Mouse (Mus musculus) lung, embryonic 14.5 days (tissue): ENCODE measurements at regions not wholly inside any gene's neighbourhood (a gene's known extent, or its start where the extent isn't known, plus 50 kb on each side); places are given as distances from the start of the nearest gene placed in this dataset.

Experiments
- ATAC-seq: fragments of 200-750 bp; cut with Nextera tagmentation; 2 replicates; pipeline ENCODE4 v1.8.0; 2017; ENCODE audit warnings: mild to moderate bottlenecking, moderate TSS enrichment, moderate library complexity; ENCODE audit not compliant: insufficient read depth
- DNase-seq: peaks from one replicate; pipeline ENCODE4 v3.0.0-alpha.2; 2015
- H3K27ac ChIP-seq: fragments of 300-500 bp; sonication (generic); 2 replicates; pipeline ENCODE4 v1.5.1; 2014; ENCODE audit warnings: low read depth, mild to moderate bottlenecking, moderate library complexity
- H3K27me3 ChIP-seq: fragments of 300-500 bp; sonication (generic); 2 replicates; pipeline ENCODE4 v1.6.1; 2014; ENCODE audit warnings: low read length, control low read depth; ENCODE audit not compliant: insufficient read depth
- H3K36me3 ChIP-seq: fragments of 300-500 bp; sonication (generic); 2 replicates; pipeline ENCODE4 v1.6.1; 2014; ENCODE audit warnings: control low read depth; ENCODE audit not compliant: insufficient read depth
- H3K4me1 ChIP-seq: fragments of 300-500 bp; sonication (generic); 2 replicates; pipeline ENCODE4 v1.6.1; 2014; ENCODE audit warnings: antibody characterized with exemption, control low read depth; ENCODE audit not compliant: insufficient read depth
- H3K4me2 ChIP-seq: fragments of 300-500 bp; sonication (generic); 2 replicates; pipeline ENCODE4 v1.6.1; 2014; ENCODE audit warnings: mild to moderate bottlenecking
- H3K4me3 ChIP-seq: fragments of 300-500 bp; sonication (generic); 2 replicates; pipeline ENCODE4 v1.5.1; 2014; ENCODE audit warnings: low read depth, low read length
- H3K9ac ChIP-seq: fragments of 300-500 bp; sonication (generic); 2 replicates; pipeline ENCODE4 v1.6.1; 2014
- H3K9me3 ChIP-seq: fragments of 300-500 bp; sonication (generic); 2 replicates; pipeline ENCODE4 v1.6.1; 2016; ENCODE audit warnings: low read depth, low read length, control low read depth
- CTCF ChIP-seq: IDR thresholded peaks from 2 replicates; pipeline ENCODE4 v1.5.1; 2016; ENCODE audit warnings: antibody characterized with exemption, low read depth
- WGBS: fragments of 180-500 bp; shearing (Covaris S2); extraction: QIAGEN DNeasy Blood & Tissue Kit; methylation state at CpG from one replicate; pipeline ENCODE4 v1.1.7; 2014; 5-methylcytosine and 5-hydroxymethylcytosine counted together

- no peak overlapping the region for H3K4me2 ChIP-seq
- H3K4me3 ChIP-seq: no peak overlapping the region
- no peaks in the 10 kb centered on the region for H3K4me1 ChIP-seq
- H3K27me3 ChIP-seq: no peaks in the 10 kb centered on the region
- no peak overlapping the region for H3K9ac ChIP-seq
- DNase-seq (no peak), ATAC-seq (no peak)
- 49% methylated on average over 4 of the region's 4 CpGs for WGBS
- no peak overlapping the region for H3K27ac ChIP-seq
- no peaks in the 10 kb centered on the region for H3K9me3 ChIP-seq
- H3K36me3 ChIP-seq: no peaks in the 10 kb centered on the region
- TF ChIP-seq CTCF: no peak
Measured at GRCm38 (mm10) chr11:24629431-24629830, 551.6 kb downstream of the Bcl11a start.

- H3K4me1 ChIP-seq: no peaks in the 10 kb centered on the region
- H3K9me3 ChIP-seq: no peaks in the 10 kb centered on the region
- DNase-seq: no peak
- H3K36me3 ChIP-seq: no peaks in the 10 kb centered on the region
- no peak for ATAC-seq
- H3K9ac ChIP-seq: no peak overlapping the region
- no peaks in the 10 kb centered on the region for H3K27me3 ChIP-seq
- H3K4me2 ChIP-seq: no peak overlapping the region
- no peak overlapping the region for H3K4me3 ChIP-seq
- TF ChIP-seq CTCF: no peak
- H3K27ac ChIP-seq: no peak overlapping the region
- 37% methylated on average over 1 of the region's 1 CpGs for WGBS
Measured at GRCm38 (mm10) chr11:24630403-24630900, 552.6 kb downstream of the Bcl11a start.

- Histone ChIP-seq H3K4me3 (no peak overlapping the region), H3K4me1 (no peaks in the 10 kb centered on the region), H3K9ac (no peak overlapping the region), H3K9me3 (no peaks in the 10 kb centered on the region), H3K27ac (no peak overlapping the region), H3K4me2 (no peak overlapping the region), H3K27me3 (no peaks in the 10 kb centered on the region), H3K36me3 (no peaks in the 10 kb centered on the region)
- no peak for TF ChIP-seq CTCF
- DNase-seq: no peak
- 83% methylated on average over 2 of the region's 2 CpGs for WGBS
- no peak for ATAC-seq
Measured at GRCm38 (mm10) chr11:24631651-24632050, 553.8 kb downstream of the Bcl11a start.

- ATAC-seq: no peak
- no peak overlapping the region for H3K27ac ChIP-seq
- 92% methylated on average over 4 of the region's 4 CpGs for WGBS
- no peak overlapping the region for H3K4me2 ChIP-seq
- DNase-seq: no peak
- H3K4me3 ChIP-seq: no peak overlapping the region
- no peaks in the 10 kb centered on the region for H3K36me3 ChIP-seq
- H3K9me3 ChIP-seq: no peaks in the 10 kb centered on the region
- no peak for TF ChIP-seq CTCF
- H3K27me3 ChIP-seq: no peaks in the 10 kb centered on the region
- no peaks in the 10 kb centered on the region for H3K4me1 ChIP-seq
- H3K9ac ChIP-seq: no peak overlapping the region
Measured at GRCm38 (mm10) chr11:24636716-24637115, 558.9 kb downstream of the Bcl11a start.

GRCm38 (mm10) chr11:24643439-24644109 lies 565.7 kb downstream of the Bcl11a start:
- no peak overlapping the region for H3K4me3 ChIP-seq
- H3K9me3 ChIP-seq: no peaks in the 10 kb centered on the region
- H3K4me1 ChIP-seq: no peaks in the 10 kb centered on the region
- no peak overlapping the region for H3K27ac ChIP-seq
- H3K4me2 ChIP-seq: no peak overlapping the region
- 71% methylated on average over 11 of the region's 11 CpGs for WGBS
- no peak for DNase-seq
- ATAC-seq: no peak
- H3K27me3 ChIP-seq: no peaks in the 10 kb centered on the region
- no peak overlapping the region for H3K9ac ChIP-seq
- no peak for TF ChIP-seq CTCF
- no peaks in the 10 kb centered on the region for H3K36me3 ChIP-seq

- Histone ChIP-seq H3K4me3 (no peak overlapping the region), H3K9ac (no peak overlapping the region), H3K27ac (no peak overlapping the region), H3K27me3 (no peaks in the 10 kb centered on the region), H3K9me3 (no peaks in the 10 kb centered on the region), H3K4me1 (no peaks in the 10 kb centered on the region), H3K36me3 (no peaks in the 10 kb centered on the region), H3K4me2 (no peak overlapping the region)
- TF ChIP-seq CTCF: no peak
- DNase-seq (no peak), ATAC-seq (no peak)
- 65% methylated on average over 3 of the region's 3 CpGs for WGBS
Measured at GRCm38 (mm10) chr11:24652852-24653251, 575.0 kb downstream of the Bcl11a start.

- Histone ChIP-seq H3K27me3 (no peaks in the 10 kb centered on the region), H3K9me3 (no peaks in the 10 kb centered on the region), H3K27ac (no peak overlapping the region), H3K4me3 (no peak overlapping the region), H3K36me3 (no peaks in the 10 kb centered on the region), H3K4me2 (no peak overlapping the region), H3K4me1 (no peaks in the 10 kb centered on the region), H3K9ac (no peak overlapping the region)
- DNase-seq (no peak), ATAC-seq (no peak)
- WGBS: 50% methylated on average over 4 of the region's 4 CpGs
- TF ChIP-seq CTCF: no peak
Measured at GRCm38 (mm10) chr11:24664082-24664481, 586.2 kb downstream of the Bcl11a start.
